Mouse (Mus musculus): ENCODE measurements around the gene Hectd1.

Gene Hectd1

DNA sequence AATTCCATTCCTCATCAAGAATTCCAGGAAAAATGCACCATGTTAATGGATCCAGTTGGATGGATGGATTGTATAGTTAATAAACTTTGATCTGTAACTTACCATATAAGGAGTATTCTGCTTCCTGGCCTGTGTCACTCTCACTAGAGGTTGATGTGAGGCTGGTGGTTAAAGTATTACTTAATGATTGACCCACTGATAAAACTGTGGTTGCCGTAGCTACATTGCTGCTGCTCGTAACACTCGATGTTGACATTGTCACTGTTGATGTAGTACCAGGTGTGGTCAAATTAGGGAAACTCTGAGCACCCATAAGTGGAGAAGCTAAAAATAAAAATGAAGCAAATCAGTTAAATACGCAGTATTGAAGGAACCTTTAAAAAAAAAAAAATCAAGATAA, 61.9 kb downstream of the Hectd1 start:
- no peak for DNase-seq

- DNase-seq = no peak
Observed at GRCm38 (mm10) chr12:51759374-51759773, 70.0 kb downstream of the Hectd1 start.

- DNase-seq = no peak
Observed at GRCm38 (mm10) chr12:51756599-51756961, 72.8 kb downstream of the Hectd1 start.

GRCm38 (mm10) chr12:51755938-51756598, 73.3 kb downstream of the Hectd1 start:
- no peak for DNase-seq

DNA sequence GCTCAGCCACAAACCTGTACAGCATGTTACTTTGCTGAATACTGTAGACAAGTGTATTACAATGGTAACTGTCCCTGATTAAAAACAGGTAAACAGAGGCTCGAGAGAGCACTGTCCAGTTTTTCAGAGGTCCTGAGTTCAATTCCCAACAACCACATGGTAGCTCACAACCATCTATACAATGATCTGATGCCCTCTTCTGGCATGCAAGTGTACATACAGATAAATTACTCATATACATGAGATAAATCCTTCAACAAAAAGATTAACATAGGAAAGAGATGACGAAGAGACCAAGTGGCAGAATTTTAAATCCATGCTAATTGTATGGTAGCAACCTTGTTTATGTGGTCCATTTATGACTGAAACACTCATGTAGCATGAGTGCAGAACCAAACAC, 82.0 kb downstream of the Hectd1 start:
- no peak for DNase-seq

- no peak for DNase-seq
Observed at GRCm38 (mm10) chr12:51744957-51745356, 84.4 kb downstream of the Hectd1 start.

DNA sequence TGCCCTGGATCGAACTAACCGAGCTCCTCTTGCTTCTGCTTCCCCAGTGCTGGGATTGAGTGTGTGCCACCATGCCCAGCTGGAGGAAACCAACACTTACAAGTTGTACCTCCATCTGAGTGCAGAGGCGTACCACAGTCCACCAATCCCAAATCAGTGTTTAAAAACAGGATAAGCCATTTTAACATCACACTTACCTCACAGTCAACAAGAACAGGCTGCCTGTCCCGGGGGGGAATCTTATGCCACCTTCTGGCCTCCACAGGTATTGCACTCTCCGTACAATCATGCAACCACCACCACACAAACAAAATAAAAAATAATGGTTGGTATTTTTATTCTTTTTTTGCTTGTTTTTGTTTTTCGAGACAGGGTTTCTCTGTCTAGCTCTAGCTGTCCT, 87.6 kb downstream of the Hectd1 start:
- DNase-seq = peak in 1 of 2 experiments; percentile 31

DNA sequence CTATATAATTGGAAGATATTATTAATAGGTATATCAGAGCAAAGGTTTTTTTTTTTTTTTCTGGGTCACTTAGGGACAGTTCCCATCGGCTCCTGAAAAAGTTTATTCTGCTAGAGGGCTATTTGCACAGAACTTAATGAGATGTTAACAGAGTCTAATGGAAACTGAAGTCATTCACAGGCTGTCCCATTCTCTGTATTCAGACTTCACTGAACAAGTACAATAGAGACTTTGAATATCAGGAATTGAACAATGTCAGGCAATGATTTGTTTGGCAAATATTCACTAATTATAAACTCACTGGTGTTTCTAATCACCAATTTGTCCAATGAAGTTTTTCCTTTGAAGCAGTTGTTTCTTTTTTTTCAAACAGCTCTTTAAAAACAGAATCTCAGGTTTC, 92.5 kb downstream of the Hectd1 start:
- DNase-seq = no peak

GRCm38 (mm10) chr12:51736381-51736780, 93.0 kb downstream of the Hectd1 start:
- no peak for DNase-seq

DNA sequence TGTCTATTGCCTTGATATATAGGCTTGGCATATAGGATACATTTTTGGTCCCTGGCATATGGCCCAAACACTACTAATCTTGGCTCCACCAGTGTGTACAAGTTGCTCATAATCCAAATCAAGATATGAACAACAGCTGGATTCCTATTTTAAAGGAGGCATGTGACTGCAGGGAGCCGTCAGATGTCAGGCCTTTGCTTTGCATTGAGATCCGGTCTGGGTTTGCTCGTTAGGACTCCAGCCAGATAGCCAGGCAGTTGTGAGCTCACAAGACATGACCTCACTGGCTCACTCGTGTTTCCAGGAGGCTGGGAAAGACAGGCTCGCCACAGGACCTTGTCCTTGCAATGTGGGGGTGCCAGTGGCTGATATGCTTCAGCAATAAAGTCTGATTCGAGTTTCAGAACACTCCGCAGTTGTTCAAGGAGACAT, 93.5 kb downstream of the Hectd1 start:
- DNase-seq = no peak

DNA sequence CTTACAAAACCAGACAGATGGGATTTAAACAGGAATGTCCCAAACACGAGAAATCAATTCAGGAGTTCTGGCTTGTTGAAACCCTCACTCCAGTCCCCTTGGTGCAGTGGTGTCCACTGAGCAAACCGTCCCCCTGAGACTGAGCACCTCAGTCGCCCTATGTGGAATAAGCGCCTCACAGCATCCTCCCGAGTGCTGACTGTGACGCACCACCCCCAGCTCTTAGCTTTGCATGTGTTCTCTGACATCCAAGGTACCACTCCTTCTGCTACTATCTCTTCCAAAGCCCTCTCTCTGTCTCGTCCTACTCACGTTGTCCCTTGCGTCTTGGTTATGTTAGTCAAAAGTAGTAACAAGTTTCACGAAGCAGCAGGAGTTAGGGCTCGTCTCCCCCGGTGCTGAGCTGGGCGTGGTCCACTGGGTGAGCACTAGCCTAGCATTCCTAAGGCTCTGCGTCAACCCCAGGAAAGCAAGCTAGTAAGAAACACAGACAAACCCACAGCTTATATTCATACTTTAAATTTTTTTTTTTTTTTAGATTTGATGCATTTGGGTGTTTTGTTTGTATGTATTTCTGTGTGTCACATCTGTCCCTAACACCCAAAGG, 94.6 kb downstream of the Hectd1 start:
- no peak for DNase-seq

GRCm38 (mm10) chr12:51729827-51730226, 99.5 kb downstream of the Hectd1 start:
- DNase-seq = no peak

- DNase-seq = no peak
Observed at GRCm38 (mm10) chr12:51729058-51729457, 100.3 kb downstream of the Hectd1 start.

GRCm38 (mm10) chr12:51721836-51722235, 107.5 kb downstream of the Hectd1 start:
- no peak for DNase-seq

DNA sequence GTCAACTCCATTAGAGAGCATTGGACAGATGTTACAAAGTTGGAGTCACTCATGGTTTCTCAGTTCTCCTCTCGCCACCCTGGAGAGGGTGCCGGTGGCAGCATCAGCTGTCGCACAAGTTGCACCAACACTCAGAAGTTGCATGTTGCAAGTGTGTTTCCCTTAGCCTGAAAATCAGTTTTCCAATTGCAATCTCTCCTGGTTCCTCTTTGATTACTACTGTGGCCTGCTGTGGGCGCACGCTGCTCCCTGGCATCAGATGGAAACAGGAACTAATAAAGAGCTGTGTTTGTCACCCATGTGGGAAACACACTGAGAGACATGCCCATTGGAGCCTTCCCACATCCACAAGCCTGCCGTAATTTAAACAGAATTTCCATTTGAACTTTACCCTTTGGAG, 110.7 kb downstream of the Hectd1 start:
- no peak for DNase-seq

DNA sequence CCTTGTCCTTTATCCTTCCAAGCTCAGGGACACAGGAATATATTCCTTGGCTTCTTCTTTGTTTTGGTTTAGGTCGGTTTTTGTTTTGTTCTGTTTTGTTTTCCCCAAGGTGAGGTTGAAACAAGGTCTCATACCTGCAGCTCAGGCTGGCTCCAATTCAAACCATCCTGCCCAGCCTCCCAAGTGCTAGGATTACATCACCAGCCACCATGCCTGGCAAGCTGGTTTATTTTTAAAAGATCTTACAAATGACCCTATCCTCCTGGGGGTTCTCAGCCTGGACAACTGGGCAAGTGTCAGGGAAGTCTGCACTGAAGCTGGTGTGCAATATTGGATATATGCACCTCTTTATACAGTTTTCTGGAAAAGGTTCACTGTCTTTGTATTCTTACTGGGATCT, 116.7 kb downstream of the Hectd1 start:
- DNase-seq = peak; percentile 31 to 37

DNA sequence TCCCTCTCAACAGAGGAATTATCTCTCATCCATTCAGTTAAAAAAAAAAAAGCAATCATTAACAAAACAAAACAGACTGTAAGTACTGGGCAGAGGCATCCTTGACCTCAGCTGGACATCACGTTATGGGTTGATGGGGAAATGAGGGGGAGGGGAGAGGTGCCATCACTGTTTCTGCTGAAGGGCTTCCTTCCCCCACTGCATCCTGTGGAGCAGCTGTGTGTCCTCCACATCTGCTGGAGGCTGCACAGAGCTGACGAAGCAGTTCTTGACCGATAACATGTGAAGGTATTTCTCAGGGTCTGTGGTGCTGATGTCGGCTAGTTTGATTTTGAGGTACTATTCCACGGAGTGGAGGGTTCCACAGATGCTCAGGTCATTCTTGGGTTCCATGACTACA, 119.2 kb downstream of the Hectd1 start:
- DNase-seq = no peak

DNA sequence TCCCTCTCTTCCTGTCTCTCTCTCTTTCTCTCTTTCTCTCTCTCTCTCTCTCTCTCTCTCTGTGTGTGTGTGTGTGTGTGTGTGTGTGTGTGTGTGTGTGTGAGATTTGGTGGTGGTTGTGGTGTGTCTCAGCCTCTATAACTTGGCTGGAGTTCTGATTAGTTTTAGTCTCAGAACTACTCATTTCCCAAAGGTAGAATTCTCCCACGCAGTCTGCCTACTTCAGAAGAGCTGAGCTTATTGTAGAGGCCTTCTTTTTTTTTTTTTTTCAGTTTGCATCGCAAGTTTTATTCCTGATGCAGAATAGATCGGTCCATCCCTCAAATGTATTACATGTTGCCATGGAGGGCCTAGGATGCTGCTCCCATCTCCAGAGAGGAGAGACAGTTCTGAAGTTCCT, 119.6 kb downstream of the Hectd1 start:
- no peak for DNase-seq

- no peak for DNase-seq
Observed at GRCm38 (mm10) chr12:51708941-51709686, 120.2 kb downstream of the Hectd1 start.

- no peak for DNase-seq
Observed at GRCm38 (mm10) chr12:51706673-51707235, 122.6 kb downstream of the Hectd1 start.

GRCm38 (mm10) chr12:51705778-51706177, 123.6 kb downstream of the Hectd1 start:
- no peak for DNase-seq

- no peak for DNase-seq
Observed at GRCm38 (mm10) chr12:51704572-51704971, 124.8 kb downstream of the Hectd1 start.

- no peak for DNase-seq
Observed at GRCm38 (mm10) chr12:51703859-51704258, 125.5 kb downstream of the Hectd1 start.

- DNase-seq = no peak
Observed at GRCm38 (mm10) chr12:51701723-51702122, 127.6 kb downstream of the Hectd1 start.
